Mouse (Mus musculus) kidney, embryonic 14.5 days (tissue): ENCODE data around the gene Col8a2. TPM values are rescaled to one million over a fixed set of nuclear protein-coding genes. Genes with fewer than 3 reads are reported as not detected.
A peak's percentile ranks its signal among the peaks of the same experiment; 100 is the strongest.

Source experiments
- ATAC-seq: fragments of 200-750 bp; cut with Nextera tagmentation; 2 replicates; pipeline ENCODE4 v1.8.0; 2017; ENCODE audit warnings: moderate number of reproducible peaks, mild to moderate bottlenecking, moderate TSS enrichment, moderate library complexity; ENCODE audit not compliant: low FRiP score, low TSS enrichment
- H3K27ac ChIP-seq: fragments of 300-500 bp; sonication (generic); 2 replicates; pipeline ENCODE4 v1.5.1; 2014; ENCODE audit warnings: low read depth, mild to moderate bottlenecking, low read length, moderate library complexity, mixed read lengths
- H3K27me3 ChIP-seq: fragments of 300-500 bp; sonication (generic); 2 replicates; pipeline ENCODE4 v1.6.1; 2014; ENCODE audit warnings: mild to moderate bottlenecking, low read length; ENCODE audit not compliant: control insufficient read depth, insufficient read depth
- H3K36me3 ChIP-seq: fragments of 300-500 bp; sonication (generic); 2 replicates; pipeline ENCODE4 v1.6.1; 2014; ENCODE audit warnings: low read length, mixed read lengths; ENCODE audit not compliant: control insufficient read depth, insufficient read depth
- H3K4me1 ChIP-seq: fragments of 300-500 bp; sonication (generic); 2 replicates; pipeline ENCODE4 v1.6.1; 2014; ENCODE audit warnings: low read length, mixed read lengths; ENCODE audit not compliant: control insufficient read depth, insufficient read depth
- H3K4me2 ChIP-seq: fragments of 300-500 bp; sonication (generic); replicated peaks from 2 replicates; pipeline ENCODE4 v1.6.1; 2014; ENCODE audit warnings: low read depth, mild to moderate bottlenecking, low read length
- H3K4me3 ChIP-seq: fragments of 300-500 bp; sonication (generic); 2 replicates; pipeline ENCODE4 v1.5.1; 2014; ENCODE audit warnings: mild to moderate bottlenecking, low read length
- H3K9ac ChIP-seq: fragments of 300-500 bp; sonication (generic); 2 replicates; pipeline ENCODE4 v1.6.1; 2014; ENCODE audit warnings: low read depth, mild to moderate bottlenecking, low read length, moderate library complexity
- H3K9me3 ChIP-seq: fragments of 300-500 bp; sonication (generic); 2 replicates; pipeline ENCODE4 v1.6.1; 2016; ENCODE audit warnings: low read length; ENCODE audit not compliant: control insufficient read depth
- WGBS: fragments of 180-500 bp; shearing (Covaris S2); extraction: QIAGEN DNeasy Blood & Tissue Kit; methylation state at CpG from one replicate; pipeline ENCODE4 v1.1.7; 2014; 5-methylcytosine and 5-hydroxymethylcytosine counted together
- polyA plus RNA-seq: library from polyadenylated mRNA; unstranded; fragments of >200 nt; fragmentation: Nextera tagmentation; extraction: Ambion mirVana; gene quantifications from 2 replicates; pipeline ENCODE4 v1.2.1, GENCODE M21; 2014

The Col8a2 gene
- polyA plus RNA-seq, 1 experiment from 2014 or later: 6.8 TPM

GRCm38 (mm10) chr4:126251655-126252254 is 34.8 kb upstream of the Col8a2 start:
- peaks cover 10% of the 10 kb centered on the region for H3K36me3 ChIP-seq
- H3K4me2 ChIP-seq: peak overlapping the region; percentile 2; the same call in 1 of the 2 replicates
- 0 out of 2 replicates have a peak overlapping the region, but pooled peaks have one; percentile 6 for H3K4me3 ChIP-seq
- ATAC-seq: no peak
- 55% methylated on average over 11 of the region's 11 CpGs for WGBS
- peaks cover 37% of the 10 kb centered on the region for H3K4me1 ChIP-seq
- H3K27ac ChIP-seq: peak overlapping the region; percentile 52; the same call in 1 of the 2 replicates
- H3K27me3 ChIP-seq: no peaks in the 10 kb centered on the region
- peak overlapping the region; percentile 42 for H3K9ac ChIP-seq
- H3K9me3 ChIP-seq: no peaks in the 10 kb centered on the region

DNA sequence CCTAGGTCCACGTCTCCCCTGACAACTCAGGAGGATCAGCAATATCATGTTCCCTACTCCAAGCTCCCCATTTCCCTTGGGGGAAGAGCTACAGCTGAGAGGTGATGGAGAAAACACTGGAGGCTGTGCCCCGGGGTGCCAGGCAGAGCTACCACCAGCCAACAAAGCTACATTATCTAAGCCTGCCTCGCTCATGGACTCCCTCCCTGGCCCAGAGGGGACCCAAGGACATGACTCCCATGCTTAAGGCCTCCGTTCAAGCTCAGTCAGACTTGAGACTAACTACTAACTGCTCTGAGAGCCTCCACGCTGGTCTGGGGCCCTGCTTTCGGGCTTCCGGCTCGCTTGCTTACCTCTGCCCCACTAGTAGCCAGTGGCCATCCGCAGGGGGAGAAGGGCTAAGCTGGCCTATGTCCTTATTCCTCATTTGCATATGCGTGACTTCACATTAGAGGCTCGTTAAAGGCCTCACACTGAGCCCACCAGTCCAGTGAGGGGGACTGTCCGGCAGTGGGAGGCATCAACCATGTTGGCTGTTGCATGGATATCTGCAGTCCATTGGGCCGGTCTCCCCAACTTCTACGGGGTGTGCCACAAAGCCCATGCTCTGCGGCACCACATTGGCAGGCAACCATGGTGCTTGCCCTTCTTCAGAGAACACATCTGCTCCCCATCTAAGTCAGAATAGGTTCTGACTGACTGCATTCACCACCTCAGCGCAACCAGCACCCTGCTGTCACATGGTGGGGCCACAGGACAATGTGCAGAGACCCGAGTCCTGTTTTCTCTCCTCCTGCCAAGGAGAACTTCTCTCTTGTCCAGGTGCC is 34.0 kb upstream of the Col8a2 start:
- Histone ChIP-seq H3K9ac (0 out of 2 replicates have a peak overlapping the region, but pooled peaks have one; percentile 42), H3K36me3 (peaks cover 4% of the 10 kb centered on the region; the same call in 1 of the 2 replicates), H3K4me3 (no peak overlapping the region), H3K4me2 (0 out of 2 replicates have a peak overlapping the region, but pooled peaks have one; percentile 10), H3K4me1 (peaks cover 45% of the 10 kb centered on the region), H3K9me3 (no peaks in the 10 kb centered on the region), H3K27me3 (no peaks in the 10 kb centered on the region), H3K27ac (no peak overlapping the region)
- no peak for ATAC-seq
- 81% methylated on average over 17 of the region's 17 CpGs for WGBS

DNA sequence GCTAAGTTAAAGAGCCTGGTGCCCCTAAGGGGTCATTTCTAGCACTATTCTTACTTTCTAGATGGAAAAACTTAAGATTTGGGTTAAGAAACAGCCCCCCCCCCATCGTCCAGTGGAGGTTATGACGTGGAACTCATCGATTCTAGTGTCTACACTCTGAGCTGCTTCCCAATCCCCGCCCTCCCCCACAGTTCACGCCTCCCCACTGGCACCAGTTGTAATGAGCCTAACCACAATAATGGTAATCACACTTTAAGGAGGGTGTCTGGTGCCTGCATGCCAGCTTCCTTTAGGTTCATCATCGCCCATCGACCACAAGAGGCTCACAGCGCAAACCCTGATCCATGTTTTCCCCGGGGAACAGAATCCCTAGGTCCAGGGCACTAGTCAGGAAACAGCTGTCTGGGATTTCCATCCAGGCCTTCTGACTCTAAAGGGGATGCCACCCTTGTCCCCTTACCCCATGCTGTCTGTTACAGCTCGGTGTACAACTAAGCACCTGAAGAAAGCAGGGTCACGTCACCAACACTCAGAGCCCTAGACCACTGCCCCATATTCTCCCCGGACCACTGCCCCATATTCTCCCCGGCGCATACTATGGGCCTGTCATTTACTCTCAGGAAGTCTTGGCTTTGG is 32.8 kb upstream of the Col8a2 start:
- ATAC-seq: no peak
- Histone ChIP-seq H3K4me2 (peak overlapping the region; percentile 86), H3K27ac (no peak overlapping the region), H3K9ac (peak overlapping the region; percentile 99; the same call in 1 of the 2 replicates), H3K4me1 (peaks cover 49% of the 10 kb centered on the region), H3K36me3 (no peaks in the 10 kb centered on the region), H3K4me3 (peak overlapping the region; percentile 100), H3K9me3 (no peaks in the 10 kb centered on the region), H3K27me3 (no peaks in the 10 kb centered on the region)
- 62% methylated on average over 14 of the region's 14 CpGs for whole genome bisulfite sequencing

DNA sequence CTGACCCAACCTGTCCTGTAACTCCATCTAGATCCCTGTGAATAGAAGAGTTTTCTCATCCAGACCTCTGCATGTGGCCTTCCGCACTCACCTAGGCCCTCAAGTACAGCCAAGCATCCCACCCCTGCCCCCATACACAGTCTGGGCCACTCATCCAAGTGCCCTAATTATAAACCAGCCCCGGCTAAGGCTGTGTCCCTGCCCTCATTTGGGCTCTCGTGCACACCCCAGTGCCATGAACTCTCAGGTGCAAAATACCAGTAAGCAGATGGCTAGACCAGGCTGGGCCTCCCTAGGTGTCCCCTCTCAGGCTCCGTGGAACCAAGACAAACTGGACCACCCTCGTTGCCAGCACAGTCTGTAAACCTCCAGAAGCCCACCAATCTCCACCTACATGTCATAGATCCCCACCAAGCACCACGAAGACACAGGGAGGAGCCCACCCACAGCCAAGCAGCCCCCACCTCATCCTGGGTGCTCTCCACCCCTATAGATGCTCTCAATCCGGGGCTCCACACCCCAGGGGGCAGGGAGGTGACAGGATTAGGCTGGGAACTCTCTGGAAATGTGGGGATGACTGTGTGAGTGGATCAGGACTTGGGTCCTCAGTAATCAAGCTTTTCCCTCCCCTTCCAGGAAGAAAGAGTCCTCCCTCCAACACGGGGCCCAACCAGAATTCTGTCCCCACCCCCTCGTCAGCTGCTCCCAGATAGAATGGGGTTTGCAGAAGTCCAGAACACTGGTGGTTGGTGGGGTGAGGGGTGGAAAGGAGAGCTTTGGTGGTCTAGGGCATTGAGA is 32.1 kb upstream of the Col8a2 start:
- peaks cover 55% of the 10 kb centered on the region for H3K4me1 ChIP-seq
- ATAC-seq: no peak

GRCm38 (mm10) chr4:126255113-126256001 is 31.2 kb upstream of the Col8a2 start:
- Histone ChIP-seq H3K9me3 (no peaks in the 10 kb centered on the region), H3K9ac (peak overlapping the region; percentile 99), H3K4me1 (peaks cover 58% of the 10 kb centered on the region), H3K4me3 (peak overlapping the region; percentile 100), H3K27ac (peak overlapping the region; percentile 89), H3K4me2 (peak overlapping the region; percentile 86), H3K36me3 (no peaks in the 10 kb centered on the region), H3K27me3 (no peaks in the 10 kb centered on the region)
- no peak for ATAC-seq
- 1% methylated on average over 45 of the region's 50 CpGs for WGBS

More for the DNA sequence above, 32.1 kb upstream of the Col8a2 start:
- Histone ChIP-seq H3K9me3 (no peaks in the 10 kb centered on the region), H3K9ac (peak overlapping the region; percentile 99), H3K4me2 (peak overlapping the region; percentile 86), H3K27ac (peak overlapping the region; percentile 89; the same call in 1 of the 2 replicates), H3K27me3 (no peaks in the 10 kb centered on the region), H3K4me3 (peak overlapping the region; percentile 100), H3K36me3 (no peaks in the 10 kb centered on the region)
- WGBS: 16% methylated on average over 9 of the region's 9 CpGs

DNA sequence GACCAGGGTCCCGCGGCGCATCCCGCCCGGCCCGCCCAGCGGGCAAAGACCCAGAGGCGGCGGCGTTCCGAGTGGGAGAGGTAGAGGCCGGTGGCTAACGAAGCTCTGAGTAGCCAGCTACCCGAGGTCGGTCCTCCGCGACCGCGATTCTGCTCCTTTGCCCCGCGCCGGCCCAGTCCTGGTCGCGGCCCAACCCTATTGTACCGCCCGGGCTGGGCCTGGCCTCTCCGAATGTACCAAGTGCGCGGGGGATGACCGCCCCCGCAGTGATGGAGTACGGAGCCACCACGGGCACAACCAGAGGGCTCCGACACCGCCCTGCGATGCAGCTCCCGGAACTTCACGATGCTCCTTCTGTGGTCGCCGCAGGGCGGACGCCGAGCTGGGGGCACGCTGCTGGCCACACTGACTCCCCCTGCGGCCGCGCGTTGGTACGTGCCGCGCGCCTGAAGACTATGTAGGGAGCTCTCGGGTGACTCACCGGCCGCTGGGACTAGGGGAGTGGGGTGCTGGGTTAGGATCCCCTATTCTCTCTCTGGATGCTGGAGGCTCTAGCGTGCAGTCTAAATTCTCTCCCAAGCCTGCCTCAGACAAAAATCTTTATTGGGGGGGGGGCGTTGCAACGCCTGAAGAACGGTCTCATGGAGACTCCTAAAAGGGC is 30.3 kb upstream of the Col8a2 start, which contains the start of gene Map7d1:
Gene Map7d1, minus strand, starts transcription at position 213 of the 661 bp plus-strand sequence.
- H3K4me1 ChIP-seq: peaks cover 63% of the 10 kb centered on the region
- H3K36me3 ChIP-seq: no peaks in the 10 kb centered on the region
- peak within 1 kb of the TSS; percentile 100 for H3K4me3 ChIP-seq
- under 1% methylated on average over 49 of the region's 59 CpGs for WGBS
- H3K9me3 ChIP-seq: no peaks in the 10 kb centered on the region
- peak within 1 kb of the TSS; percentile 99 for H3K9ac ChIP-seq
- no peaks in the 10 kb centered on the region for H3K27me3 ChIP-seq
- peak within 1 kb of the TSS; percentile 86 for H3K4me2 ChIP-seq
- ATAC-seq: peak; percentile 84
- H3K27ac ChIP-seq: peak within 1 kb of the TSS; percentile 89

DNA sequence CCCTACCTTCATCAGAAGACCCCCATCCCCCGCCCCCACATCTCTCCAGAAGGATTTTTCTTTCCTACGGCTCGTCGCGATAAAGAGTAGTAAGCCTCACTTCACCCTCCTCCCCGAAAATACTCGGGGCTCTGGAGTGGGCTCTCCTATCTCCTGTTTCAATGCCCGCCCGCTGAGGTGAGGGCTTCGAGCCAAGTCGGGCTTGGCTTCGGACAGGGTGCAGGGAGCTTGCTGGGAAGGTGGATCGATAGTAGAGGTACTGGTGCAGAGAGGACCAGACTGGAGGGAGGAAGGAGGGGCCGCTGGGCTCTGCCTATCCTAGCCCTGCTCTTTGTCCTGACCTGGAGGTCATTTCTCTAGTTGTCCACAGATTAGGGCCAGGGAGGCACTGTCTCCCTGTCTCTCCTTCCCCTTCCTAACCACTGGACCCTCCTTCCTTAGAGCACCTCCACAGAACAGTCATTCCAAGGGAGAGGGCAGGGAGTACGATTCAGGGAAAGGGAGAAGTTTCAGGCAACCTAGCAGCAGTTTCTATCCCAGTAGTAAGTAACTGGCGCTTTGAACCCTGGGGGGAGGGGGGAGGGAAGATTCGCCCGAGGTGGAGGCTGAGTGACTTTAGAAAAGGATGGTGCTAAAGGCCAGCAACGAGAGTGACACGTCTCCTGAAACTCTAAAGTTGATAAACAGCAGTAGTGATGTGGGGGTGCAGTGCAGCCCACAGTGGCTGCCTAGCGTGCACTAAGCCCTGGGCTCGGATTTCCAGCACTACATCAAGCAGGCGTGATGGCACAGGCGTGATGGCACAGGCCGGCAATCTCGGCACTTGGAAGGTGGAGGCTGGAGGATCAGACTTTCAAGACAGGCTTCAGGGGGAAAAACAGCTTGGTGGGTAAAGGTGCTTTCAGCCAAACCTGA is 29.4 kb upstream of the Col8a2 start:
- H3K27ac ChIP-seq: peak overlapping the region; percentile 89
- peak overlapping the region; percentile 100 for H3K4me3 ChIP-seq
- H3K4me2 ChIP-seq: peak overlapping the region; percentile 86
- no peaks in the 10 kb centered on the region for H3K9me3 ChIP-seq
- peak overlapping the region; percentile 99 for H3K9ac ChIP-seq
- no peak for ATAC-seq
- H3K27me3 ChIP-seq: no peaks in the 10 kb centered on the region
- no peaks in the 10 kb centered on the region for H3K36me3 ChIP-seq
- WGBS: 4% methylated on average over 26 of the region's 26 CpGs
- peaks cover 60% of the 10 kb centered on the region for H3K4me1 ChIP-seq
